Mouse (Mus musculus): ENCODE data around the gene Vmn2r8. TPM values are rescaled to one million over a fixed set of nuclear protein-coding genes. Genes with fewer than 3 reads are reported as not detected.

The Vmn2r8 gene
- total and polyA plus RNA-seq, 2 experiments from 2014 or later, result not detected

- DNase-seq (no peak), ATAC-seq (no peak)
- TF ChIP-seq CTCF (IDR thresholded peaks at IDR 0.05; ENCODE audit: low read depth), result no peak
- Histone ChIP-seq H3K4me1 (ENCODE audit: insufficient read depth) (no peaks in the 10 kb centered on the region), H3K9me3 (ENCODE audit: low read length) (no peaks in the 10 kb centered on the region), H3K4me3 (ENCODE audit: low read depth, low read length) (no peak overlapping the region), H3K9ac (no peak overlapping the region), H3K27me3 (ENCODE audit: insufficient read depth, low read length) (no peaks in the 10 kb centered on the region), H3K27ac (ENCODE audit: low read depth, low read length) (no peak overlapping the region), H3K4me2 (ENCODE audit: low read depth) (no peak overlapping the region), H3K36me3 (ENCODE audit: insufficient read depth) (no peaks in the 10 kb centered on the region)
- WGBS, result 60% methylated on average over 2 of the region's 2 CpGs
Observed at GRCm38 (mm10) chr5:108742596-108742995, 66.1 kb downstream of the Vmn2r8 start.

DNA sequence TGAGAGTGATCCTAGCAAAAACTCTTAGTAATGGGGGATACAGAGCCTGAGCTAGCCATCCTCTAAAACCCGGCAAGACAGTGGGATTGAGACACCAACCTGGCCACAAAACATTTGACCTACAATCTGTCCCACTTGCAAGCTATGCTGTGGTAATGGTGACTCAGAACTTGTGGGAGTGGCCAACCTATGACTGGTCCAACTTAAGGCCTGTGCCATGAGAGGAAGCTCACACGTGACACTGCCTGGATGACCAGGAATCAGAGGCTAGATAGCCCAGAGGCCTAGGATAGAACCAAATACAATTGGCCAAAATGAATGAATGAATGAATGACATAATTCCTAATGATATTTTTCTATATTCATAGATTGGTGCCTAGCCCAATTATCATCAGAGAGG lies 66.8 kb downstream of the Vmn2r8 start:
- Histone ChIP-seq H3K9me3 (ENCODE audit: low read length) (no peaks in the 10 kb centered on the region), H3K4me2 (ENCODE audit: low read depth) (no peak overlapping the region), H3K4me3 (ENCODE audit: low read depth, low read length) (no peak overlapping the region), H3K27me3 (ENCODE audit: insufficient read depth, low read length) (no peaks in the 10 kb centered on the region), H3K27ac (ENCODE audit: low read depth, low read length) (no peak overlapping the region), H3K9ac (no peak overlapping the region), H3K36me3 (ENCODE audit: insufficient read depth) (no peaks in the 10 kb centered on the region), H3K4me1 (ENCODE audit: insufficient read depth) (no peaks in the 10 kb centered on the region)
- no peak for TF ChIP-seq CTCF (IDR thresholded peaks at IDR 0.05; ENCODE audit: low read depth)
- ATAC-seq (no peak), DNase-seq (no peak)
- 80% methylated on average over 2 of the region's 2 CpGs for WGBS

Other genes with a start within 250 kb of the Vmn2r8 start
- gene Gak, start 179.1 kb downstream of the Vmn2r8 start, total RNA-seq (2014; rRNA removed), result 77.6 and 79.1 TPM in 2 replicates
- 44.6 and 48.6 TPM in 2 replicates for gene Gak, start 179.1 kb downstream of the Vmn2r8 start, polyA plus RNA-seq (2015; fragmentation: Nextera tagmentation; extraction: Ambion mirVana)
- 17.5 and 27.2 TPM in 2 replicates for gene Tmem175, start 179.1 kb downstream of the Vmn2r8 start, total RNA-seq (2014; rRNA removed)
- gene Tmem175, start 179.1 kb downstream of the Vmn2r8 start, polyA plus RNA-seq (2015; fragmentation: Nextera tagmentation; extraction: Ambion mirVana), result 32.2 and 34.8 TPM in 2 replicates
- 5.7 and 8.7 TPM in 2 replicates for gene Idua, start 148.5 kb downstream of the Vmn2r8 start, total RNA-seq (2014; rRNA removed)
- 4.3 and 6.3 TPM in 2 replicates for gene Idua, start 148.5 kb downstream of the Vmn2r8 start, polyA plus RNA-seq (2015; fragmentation: Nextera tagmentation; extraction: Ambion mirVana)
- 54.5 and 59.5 TPM in 2 replicates for gene Dgkq, start 139.2 kb downstream of the Vmn2r8 start, total RNA-seq (2014; rRNA removed)
- gene Dgkq, start 139.2 kb downstream of the Vmn2r8 start, polyA plus RNA-seq (2015; fragmentation: Nextera tagmentation; extraction: Ambion mirVana), result 8.6 and 11.6 TPM in 2 replicates
- 4.4 and 6.9 TPM in 2 replicates for gene Slc26a1, start 133.3 kb downstream of the Vmn2r8 start, total RNA-seq (2014; rRNA removed)
- gene Slc26a1, start 133.3 kb downstream of the Vmn2r8 start, polyA plus RNA-seq (2015; fragmentation: Nextera tagmentation; extraction: Ambion mirVana), result 2.6 and 3.9 TPM in 2 replicates
- gene Fgfrl1, start 116.5 kb downstream of the Vmn2r8 start, total RNA-seq (2014; rRNA removed), result 13.8 and 17.1 TPM in 2 replicates
- 5.5 and 7.1 TPM in 2 replicates for gene Fgfrl1, start 116.5 kb downstream of the Vmn2r8 start, polyA plus RNA-seq (2015; fragmentation: Nextera tagmentation; extraction: Ambion mirVana)
- not detected in 2 replicates for gene Rnf212, start 33.9 kb downstream of the Vmn2r8 start, total RNA-seq (2014; rRNA removed)
- gene Rnf212, start 33.9 kb downstream of the Vmn2r8 start, polyA plus RNA-seq (2015; fragmentation: Nextera tagmentation; extraction: Ambion mirVana), result not detected in 2 replicates
- gene Tmed11, start 13.5 kb downstream of the Vmn2r8 start, total RNA-seq (2014; rRNA removed), result not detected in 2 replicates
- not detected in 2 replicates for gene Tmed11, start 13.5 kb downstream of the Vmn2r8 start, polyA plus RNA-seq (2015; fragmentation: Nextera tagmentation; extraction: Ambion mirVana)
- not detected in 2 replicates for gene Vmn2r9, start 43.8 kb upstream of the Vmn2r8 start, total RNA-seq (2014; rRNA removed)
- not detected in 2 replicates for gene Vmn2r9, start 43.8 kb upstream of the Vmn2r8 start, polyA plus RNA-seq (2015; fragmentation: Nextera tagmentation; extraction: Ambion mirVana)
- not detected in 2 replicates for gene Vmn2r10, start 197.7 kb upstream of the Vmn2r8 start, total RNA-seq (2014; rRNA removed)
- gene Vmn2r10, start 197.7 kb upstream of the Vmn2r8 start, polyA plus RNA-seq (2015; fragmentation: Nextera tagmentation; extraction: Ambion mirVana), result not detected in 2 replicates